Mouse (Mus musculus) embryonic fibroblast, embryonic 13.5 days (primary cell): Measurements from ENCODE around the gene Tac2.

ENCODE experiments used
- CTCF ChIP-seq: IDR thresholded peaks from 2 replicates; pipeline ENCODE4 v1.5.1; 2011; ENCODE audit warnings: mild to moderate bottlenecking, control low read depth, low read length, moderate library complexity, borderline replicate concordance; ENCODE audit not compliant: insufficient read depth
- POLR2A ChIP-seq: IDR thresholded peaks from 2 replicates; pipeline ENCODE4 v1.6.1; 2011; ENCODE audit warnings: low read depth, mild to moderate bottlenecking, control low read depth, low read length, moderate library complexity

GRCm38 (mm10) chr10:127710331-127710730 is 13.9 kb upstream of the Tac2 start:
- TF ChIP-seq CTCF (no peak), POLR2A (no peak)
